Mouse (Mus musculus) E14TG2a.4 (cell line): ENCODE results near the gene Lmo7.

Experiments used
- CTCF ChIP-seq: conservative IDR thresholded peaks from 2 replicates; pipeline ENCODE4 v1.5.1; 2014; ENCODE audit warnings: low read length
- NANOG ChIP-seq: IDR thresholded peaks from 2 replicates; pipeline ENCODE4 v1.6.1; 2014; ENCODE audit warnings: borderline replicate concordance, low read length, mixed read lengths

DNA sequence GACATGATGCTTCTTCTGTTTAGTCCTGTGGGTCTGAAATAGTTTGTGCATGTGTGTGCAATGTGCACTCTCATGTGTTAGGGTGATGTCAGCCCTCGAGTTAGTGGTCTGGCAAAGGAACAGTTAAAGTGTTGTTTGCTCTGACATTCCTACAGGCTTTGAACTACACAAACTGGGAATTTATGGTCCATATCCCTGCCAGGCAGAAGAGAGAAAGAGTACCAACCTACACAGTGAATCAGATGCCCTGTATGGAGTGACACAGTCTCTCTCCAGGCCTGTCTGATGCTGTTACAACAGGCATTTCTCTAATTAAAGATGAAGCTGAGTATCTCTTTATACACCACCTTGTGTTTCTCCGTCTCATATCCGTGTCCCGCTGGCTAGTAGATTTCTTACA, 21.2 kb downstream of the Lmo7 start:
- TF ChIP-seq CTCF (no peak), NANOG (no peak)
